Comparison of ENCODE assay signal across 8 mouse cellular contexts in the genomic region with DNA sequence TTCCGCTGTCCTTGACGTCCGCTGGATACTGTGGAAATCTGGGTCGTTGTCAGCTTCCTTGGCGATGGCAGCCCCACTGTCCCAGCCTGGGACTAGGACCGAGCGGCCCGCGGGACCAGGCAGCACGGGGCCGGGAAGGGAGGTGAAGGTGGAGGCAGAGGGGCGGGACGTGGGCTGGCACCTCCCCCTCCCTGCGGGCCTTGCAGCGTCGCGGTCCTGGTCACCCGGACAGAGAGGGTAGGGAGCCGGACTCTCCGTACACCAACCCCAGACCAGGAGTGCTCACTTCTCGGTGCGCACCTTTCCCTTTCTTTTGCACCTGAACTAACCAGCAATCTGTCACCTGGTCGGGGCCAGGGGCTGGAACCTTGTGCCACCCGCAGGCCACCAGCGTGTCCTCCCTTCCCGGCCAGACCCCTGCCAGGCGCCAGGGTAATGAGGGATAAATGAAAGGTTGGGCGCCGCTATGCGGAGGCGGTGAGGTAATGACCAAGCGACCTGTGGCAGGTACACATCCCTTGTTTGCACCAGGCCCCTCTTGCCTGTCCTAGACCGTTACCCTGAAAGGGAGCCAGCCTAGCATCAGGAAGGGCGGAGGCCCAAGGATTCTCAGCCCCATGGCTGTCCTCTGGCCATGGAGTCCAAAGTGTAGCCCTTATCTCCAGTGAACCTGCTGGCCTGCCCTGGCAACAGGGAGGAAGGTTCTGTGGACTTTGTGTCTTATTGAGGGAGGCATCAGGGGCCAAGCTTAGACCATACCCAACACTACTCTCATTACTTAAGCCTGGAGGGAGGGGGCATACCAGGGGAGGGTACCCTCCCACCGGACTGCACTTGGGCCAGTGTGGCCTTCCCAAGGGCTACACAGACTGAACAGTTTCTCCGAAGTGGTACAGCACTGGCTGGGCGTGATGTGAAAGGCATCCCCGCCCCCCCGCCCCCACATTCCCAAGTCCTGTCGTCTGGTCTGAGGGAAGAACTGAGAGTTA. TPM values are rescaled to one million over a fixed set of nuclear protein-coding genes. Genes with fewer than 3 reads are reported as not detected.
DNase-seq lines count a peak whose midpoint lies in the region; ATAC-seq and TF ChIP-seq lines count a peak whose summit lies in the region.

Gene Plekhg6, minus strand, starts transcription at position 422 of the 989 bp plus-strand sequence.

- peak within 1 kb of the TSS; percentile 54 for H3K9ac ChIP-seq in embryonic facial prominence, embryonic 13.5 days
- peak within 1 kb of the TSS; percentile 11; the same call in 1 of the 2 replicates for H3K9ac ChIP-seq in stomach, embryonic 15.5 days

- H3K27me3 ChIP-seq in embryonic facial prominence, embryonic 13.5 days = peaks cover 65% of the 10 kb centered on the region
- H3K27me3 ChIP-seq in kidney, adult 2 months (replicated peaks; ENCODE audit: control insufficient read depth, insufficient read depth, low read length) = no peaks in the 10 kb centered on the region
- peaks cover 26% of the 10 kb centered on the region for H3K27me3 ChIP-seq in stomach, embryonic 15.5 days (replicated peaks)

- intact Hi-C loops in gastrocnemius, postnatal 14 days (cut with DNase I; ENCODE audit: low total_unique reads) = no loop called here

- H3K4me3 ChIP-seq in embryonic facial prominence, embryonic 13.5 days = peak within 1 kb of the TSS; percentile 46
- peak within 1 kb of the TSS; percentile 67 for H3K4me3 ChIP-seq in kidney, adult 2 months (ENCODE audit: insufficient read depth, low read depth, low read length)
- peak within 1 kb of the TSS; percentile 48 for H3K4me3 ChIP-seq in stomach, embryonic 15.5 days (replicated peaks)

- H3K27ac ChIP-seq in embryonic facial prominence, embryonic 13.5 days = no peak within 1 kb of the TSS
- H3K27ac ChIP-seq in kidney, adult 2 months (ENCODE audit: insufficient read depth, low read depth, low read length) = 0 out of 2 replicates have a peak within 1 kb of the TSS, but pooled peaks have one; percentile 13
- H3K27ac ChIP-seq in stomach, embryonic 15.5 days = no peak within 1 kb of the TSS

- H3K9me3 ChIP-seq in embryonic facial prominence, embryonic 13.5 days = no peaks in the 10 kb centered on the region
- H3K9me3 ChIP-seq in stomach, embryonic 15.5 days = no peaks in the 10 kb centered on the region

- no peak for TF ChIP-seq POLR2A in kidney, adult 2 months (IDR thresholded peaks at IDR 0.05; ENCODE audit: low read depth, low read length)

- peak within 1 kb of the TSS; percentile 83 for H3K4me2 ChIP-seq in embryonic facial prominence, embryonic 13.5 days
- H3K4me2 ChIP-seq in stomach, embryonic 15.5 days = peak within 1 kb of the TSS; percentile 92

- no peak for TF ChIP-seq CTCF in kidney, adult 2 months (conservative IDR thresholded peaks at IDR 0.05; ENCODE audit: insufficient read depth, insufficient read length, low read depth, low read length)

- 10% methylated on average over 39 of the region's 40 CpGs for WGBS in embryonic facial prominence, embryonic 13.5 days
- 9% methylated on average over 40 of the region's 40 CpGs for WGBS in kidney, adult 2 months
- 10% methylated on average over 33 of the region's 40 CpGs for WGBS in stomach, embryonic 15.5 days

- no peaks in the 10 kb centered on the region for H3K36me3 ChIP-seq in embryonic facial prominence, embryonic 13.5 days
- no peaks in the 10 kb centered on the region for H3K36me3 ChIP-seq in kidney, adult 2 months (ENCODE audit: control insufficient read depth, insufficient read depth, low read length)
- H3K36me3 ChIP-seq in stomach, embryonic 15.5 days = no peaks in the 10 kb centered on the region

- ATAC-seq in embryonic facial prominence, embryonic 13.5 days (ENCODE audit: insufficient number of reproducible peaks, insufficient read depth, low FRiP score, low TSS enrichment, low read depth) = no peak
- peak; percentile 48 for ATAC-seq in stomach, embryonic 15.5 days (ENCODE audit: insufficient read depth, low FRiP score, low read depth)

- peak; percentile 5 for DNase-seq in gastrocnemius, postnatal 14 days
- DNase-seq in gastrocnemius, postnatal 4 days (ENCODE audit: low spot score in 2 of 2) = no peak
- DNase-seq in kidney, adult 2 months = peak; percentile 77
- DNase-seq in lung, adult 18-20 months = peak; percentile 70 to 78
- DNase-seq in frontal cortex, postnatal 10 days (ENCODE audit: low spot score in 2 of 2) = no peak
- no peak for DNase-seq in layer of hippocampus, adult 8-10 months (ENCODE audit: low spot score in 2 of 2)

- peaks cover 40% of the 10 kb centered on the region for H3K4me1 ChIP-seq in embryonic facial prominence, embryonic 13.5 days
- H3K4me1 ChIP-seq in kidney, adult 2 months (ENCODE audit: control insufficient read depth, insufficient read depth, low read length) = peaks cover 11% of the 10 kb centered on the region
- H3K4me1 ChIP-seq in stomach, embryonic 15.5 days = peaks cover 35% of the 10 kb centered on the region

RNA-seq across cellular contexts. Expression of gene Plekhg6, which starts in this region (rescaled TPM):
- not detected for total RNA-seq in gastrocnemius, postnatal 14 days (2021)
- under 1 TPM; 0.07 to 0.08 TPM for total RNA-seq in gastrocnemius, postnatal 4 days (2021)
- 1.1 and 1.3 TPM in 2 replicates for polyA plus RNA-seq in embryonic facial prominence, embryonic 13.5 days (2015; fragmentation: Nextera tagmentation; extraction: Ambion mirVana)
- 6.1 and 7.1 TPM in 2 replicates for polyA plus RNA-seq in kidney, adult 2 months (2012; rRNA removed)
- polyA plus RNA-seq in stomach, embryonic 15.5 days (2015; fragmentation: Nextera tagmentation; extraction: Ambion mirVana) = 3.1 and 3.9 TPM in 2 replicates
- under 1 TPM in 1 of 4 experiments, not detected in 3; 0.12 TPM for total RNA-seq in layer of hippocampus, adult 8-10 months (2022)

Comparison
In these comparisons a context has a peak if more than half of its experiments do, and no peak if none do; other contexts are left out.
1. Peak in DNase-seq in gastrocnemius, postnatal 14 days; RNA of the gene not detected or under 1 TPM.
2. DNase-seq: peak in kidney, adult 2 months (single experiment) and lung, adult 18-20 months (2 of 2); none in gastrocnemius, postnatal 4 days (0 of 2), frontal cortex, postnatal 10 days (0 of 2) and layer of hippocampus, adult 8-10 months (0 of 2).
3. Peak in every context shown above with its lines, with median percentiles within 50 percentile points of each other: H3K4me3 ChIP-seq.